Mouse (Mus musculus) midbrain, embryonic 15.5 days (tissue): ENCODE data around the gene Ppil4. TPM values are rescaled to one million over a fixed set of nuclear protein-coding genes. Genes with fewer than 3 reads are reported as not detected.

Experiments used
- ATAC-seq: fragments of 200-750 bp; cut with Nextera tagmentation; replicated peaks from 2 replicates; pipeline ENCODE4 v1.8.0; 2017; ENCODE audit warnings: moderate TSS enrichment
- H3K27ac ChIP-seq: fragments of 300-500 bp; sonication (generic); 2 replicates; pipeline ENCODE4 v1.5.1; 2015; ENCODE audit warnings: mild to moderate bottlenecking, inconsistent platforms
- H3K27me3 ChIP-seq: fragments of 300-500 bp; sonication (generic); replicated peaks from 2 replicates; pipeline ENCODE4 v1.6.1; 2015; ENCODE audit warnings: inconsistent platforms
- H3K36me3 ChIP-seq: fragments of 300-500 bp; sonication (generic); replicated peaks from 2 replicates; pipeline ENCODE4 v1.6.1; 2015; ENCODE audit warnings: inconsistent platforms
- H3K4me1 ChIP-seq: fragments of 300-500 bp; sonication (generic); 2 replicates; pipeline ENCODE4 v1.6.1; 2015; ENCODE audit warnings: inconsistent platforms
- H3K4me2 ChIP-seq: fragments of 300-500 bp; sonication (generic); 2 replicates; pipeline ENCODE4 v1.6.1; 2015; ENCODE audit warnings: inconsistent platforms, mild to moderate bottlenecking, moderate library complexity
- H3K4me3 ChIP-seq: fragments of 300-500 bp; sonication (generic); 2 replicates; pipeline ENCODE4 v1.5.1; 2015; ENCODE audit warnings: mild to moderate bottlenecking, inconsistent platforms
- H3K9ac ChIP-seq: fragments of 300-500 bp; sonication (generic); 2 replicates; pipeline ENCODE4 v1.6.1; 2015; ENCODE audit warnings: mild to moderate bottlenecking, inconsistent platforms
- H3K9me3 ChIP-seq: fragments of 300-500 bp; sonication (generic); 2 replicates; pipeline ENCODE4 v1.6.1; 2016; ENCODE audit warnings: inconsistent platforms
- WGBS: fragments of 180-500 bp; shearing (Covaris S2); methylation state at CpG from one replicate; pipeline ENCODE4 v1.1.7; 2015; ENCODE audit warnings: mixed read lengths; 5-methylcytosine and 5-hydroxymethylcytosine counted together
- microRNA-seq: library from miRNA; unstranded; fragments of <30 nt; microRNA quantifications from one replicate; pipeline ENCODE4, GENCODE M21; 2016
- polyA plus RNA-seq: library from polyadenylated mRNA; unstranded; fragments of >200 nt; fragmentation: Nextera tagmentation; extraction: Ambion mirVana; gene quantifications from 2 replicates; pipeline ENCODE4 v1.2.1, GENCODE M21; 2015

Ppil4 gene
- polyA plus RNA-seq, 1 experiment from 2014 or later: 53.3 TPM

GRCm38 (mm10) chr10:7867666-7868030, 75.0 kb downstream of the Ppil4 start:
- peak overlapping the region; percentile 45 for H3K9ac ChIP-seq
- no peaks in the 10 kb centered on the region for H3K36me3 ChIP-seq
- no peaks in the 10 kb centered on the region for H3K9me3 ChIP-seq
- peak overlapping the region; percentile 73 for H3K4me2 ChIP-seq
- 23% methylated on average over 21 of the region's 21 CpGs for WGBS
- peak overlapping the region; percentile 41 for H3K4me3 ChIP-seq
- peaks cover 14% of the 10 kb centered on the region; the same call in 1 of the 2 replicates for H3K27me3 ChIP-seq
- peak; percentile 58 for ATAC-seq
- no peak overlapping the region for H3K27ac ChIP-seq
- peaks cover 7% of the 10 kb centered on the region for H3K4me1 ChIP-seq

GRCm38 (mm10) chr10:7869746-7870145, 77.1 kb downstream of the Ppil4 start:
- Histone ChIP-seq H3K4me2 (no peak overlapping the region), H3K9me3 (no peaks in the 10 kb centered on the region), H3K4me1 (peaks cover 7% of the 10 kb centered on the region), H3K4me3 (no peak overlapping the region), H3K27ac (no peak overlapping the region), H3K9ac (no peak overlapping the region), H3K36me3 (no peaks in the 10 kb centered on the region), H3K27me3 (peaks cover 14% of the 10 kb centered on the region; the same call in 1 of the 2 replicates)
- WGBS: 60% methylated on average over 8 of the region's 8 CpGs
- no peak for ATAC-seq

- no peak overlapping the region for H3K4me3 ChIP-seq
- no peak overlapping the region for H3K9ac ChIP-seq
- peaks cover 7% of the 10 kb centered on the region for H3K4me1 ChIP-seq
- no peak overlapping the region for H3K4me2 ChIP-seq
- H3K9me3 ChIP-seq: no peaks in the 10 kb centered on the region
- no peak for ATAC-seq
- no peak overlapping the region for H3K27ac ChIP-seq
- peaks cover 14% of the 10 kb centered on the region; the same call in 1 of the 2 replicates for H3K27me3 ChIP-seq
- no peaks in the 10 kb centered on the region for H3K36me3 ChIP-seq
- WGBS: 71% methylated on average over 11 of the region's 11 CpGs
Observed at GRCm38 (mm10) chr10:7870571-7871315, 78.1 kb downstream of the Ppil4 start.

DNA sequence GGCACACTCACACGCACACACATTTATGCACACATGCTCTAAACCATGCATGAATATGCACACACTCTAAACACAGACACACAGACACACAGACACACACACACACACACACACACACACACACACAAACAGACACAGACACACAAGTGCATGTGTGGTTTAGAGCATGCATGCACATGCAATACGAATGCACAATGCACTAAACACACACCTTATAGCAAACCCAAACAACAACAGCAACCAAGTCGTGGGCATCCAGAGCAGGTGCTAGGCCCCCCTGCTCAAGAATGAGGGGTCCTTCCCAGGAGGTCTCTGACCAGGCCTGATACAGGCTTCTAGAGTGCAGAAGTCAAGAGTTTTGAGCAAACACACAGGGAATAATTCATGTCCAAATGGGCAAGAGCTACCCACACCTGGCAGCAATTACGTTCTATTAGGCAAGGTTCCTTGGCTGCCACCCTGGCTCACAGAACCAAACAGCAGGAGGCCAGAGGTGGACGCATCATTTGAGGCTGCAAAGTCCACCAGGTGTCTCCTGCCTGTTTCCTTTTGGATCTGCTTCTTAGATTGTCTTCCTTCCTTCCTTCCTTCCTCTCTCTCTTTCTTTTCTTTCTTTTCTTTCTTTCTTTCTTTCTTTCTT, 78.8 kb downstream of the Ppil4 start:
- H3K4me2 ChIP-seq: no peak overlapping the region
- H3K27me3 ChIP-seq: peaks cover 14% of the 10 kb centered on the region; the same call in 1 of the 2 replicates
- H3K4me1 ChIP-seq: peaks cover 7% of the 10 kb centered on the region
- no peak overlapping the region for H3K9ac ChIP-seq
- no peaks in the 10 kb centered on the region for H3K36me3 ChIP-seq
- no peak overlapping the region for H3K27ac ChIP-seq
- ATAC-seq: no peak
- no peak overlapping the region for H3K4me3 ChIP-seq
- WGBS: 85% methylated on average over 5 of the region's 5 CpGs
- no peaks in the 10 kb centered on the region for H3K9me3 ChIP-seq

Small RNAs within 50 kb of the gene (microRNA-seq; reads per million reads assigned to microRNA genes)
- 1.8 reads per million, percentile 2 among the genes with 10 or more reads in this experiment for gene Mir5104

Other genes with a start within 250 kb of the Ppil4 start
- 41.5 and 44.3 TPM in 2 replicates for gene Lrp11, start 203.1 kb upstream of the Ppil4 start, polyA plus RNA-seq
- gene Nup43, start 125.4 kb upstream of the Ppil4 start, polyA plus RNA-seq: 32.9 and 35.0 TPM in 2 replicates
- 155 and 156 TPM in 2 replicates for gene Pcmt1, start 111.8 kb upstream of the Ppil4 start, polyA plus RNA-seq
- 10.2 and 10.4 TPM in 2 replicates for gene Lats1, start 111.7 kb upstream of the Ppil4 start, polyA plus RNA-seq
- gene Katna1, start 66.9 kb upstream of the Ppil4 start, polyA plus RNA-seq: 29.7 TPM in 2 replicates
- gene Ginm1, start 67 bp upstream of the Ppil4 start, polyA plus RNA-seq: 44.4 and 48.4 TPM in 2 replicates
- gene Zc3h12d, start 39.6 kb downstream of the Ppil4 start, polyA plus RNA-seq: 0.11 and 0.31 TPM in 2 replicates
- gene Tab2, start 163.3 kb downstream of the Ppil4 start, polyA plus RNA-seq: 13.1 and 13.7 TPM in 2 replicates